Mouse (Mus musculus) midbrain, postnatal 0 days (tissue): ENCODE measurements around the gene Ranbp9. TPM values are rescaled to one million over a fixed set of nuclear protein-coding genes. Genes with fewer than 3 reads are reported as not detected.

ENCODE experiments used
- ATAC-seq: fragments of 200-750 bp; cut with Nextera tagmentation; 2 replicates; pipeline ENCODE4 v1.8.0; 2017; ENCODE audit warnings: moderate number of reproducible peaks, mild to moderate bottlenecking, moderate TSS enrichment, moderate library complexity; ENCODE audit not compliant: low FRiP score
- DNase-seq: peaks from one replicate; pipeline ENCODE4 v3.0.0-alpha.2; 2015; ENCODE audit warnings: low spot score
- H3K27ac ChIP-seq: fragments of 300-500 bp; sonication (generic); 2 replicates; pipeline ENCODE4 v1.5.1; 2014; ENCODE audit warnings: low read depth, mild to moderate bottlenecking, low read length, mixed read lengths
- H3K27me3 ChIP-seq: fragments of 300-500 bp; sonication (generic); 2 replicates; pipeline ENCODE4 v1.6.1; 2014; ENCODE audit warnings: low read length, control low read depth, mixed read lengths; ENCODE audit not compliant: insufficient read depth
- H3K36me3 ChIP-seq: fragments of 300-500 bp; sonication (generic); 2 replicates; pipeline ENCODE4 v1.6.1; 2014; ENCODE audit warnings: low read length, control low read depth, mixed read lengths; ENCODE audit not compliant: insufficient read depth
- H3K4me1 ChIP-seq: fragments of 300-500 bp; sonication (generic); 2 replicates; pipeline ENCODE4 v1.6.1; 2014; ENCODE audit warnings: mild to moderate bottlenecking, control low read depth, antibody characterized with exemption, low read length, mixed read lengths; ENCODE audit not compliant: insufficient read depth
- H3K4me2 ChIP-seq: fragments of 300-500 bp; sonication (generic); 2 replicates; pipeline ENCODE4 v1.6.1; 2014; ENCODE audit warnings: low read depth, mild to moderate bottlenecking, low read length, mixed read lengths; ENCODE audit not compliant: poor library complexity, severe bottlenecking
- H3K4me3 ChIP-seq: fragments of 300-500 bp; sonication (generic); 2 replicates; pipeline ENCODE4 v1.5.1; 2014; ENCODE audit warnings: low read depth, mild to moderate bottlenecking, low read length, moderate library complexity
- H3K9ac ChIP-seq: fragments of 300-500 bp; sonication (generic); replicated peaks from 2 replicates; pipeline ENCODE4 v1.6.1; 2014; ENCODE audit warnings: mild to moderate bottlenecking, low read length, moderate library complexity, mixed read lengths; ENCODE audit not compliant: poor library complexity, severe bottlenecking
- H3K9me3 ChIP-seq: fragments of 300-500 bp; sonication (generic); 2 replicates; pipeline ENCODE4 v1.6.1; 2016; ENCODE audit warnings: low read length, control low read depth
- CTCF ChIP-seq: IDR thresholded peaks from 2 replicates; pipeline ENCODE4 v1.5.1; 2016; ENCODE audit warnings: antibody characterized with exemption, mild to moderate bottlenecking
- WGBS: fragments of 180-500 bp; shearing (Covaris S2); extraction: QIAGEN DNeasy Blood & Tissue Kit; methylation state at CpG from one replicate; pipeline ENCODE4 v1.1.7; 2014; 5-methylcytosine and 5-hydroxymethylcytosine counted together
- polyA plus RNA-seq: library from polyadenylated mRNA; unstranded; fragments of >200 nt; fragmentation: Nextera tagmentation; extraction: Ambion mirVana; gene quantifications from 2 replicates; pipeline ENCODE4 v1.2.1, GENCODE M21; 2015
- total RNA-seq: library from RNA; depleted of rRNA; stranded (reverse); fragments of >200 nt; gene quantifications from 2 replicates; pipeline ENCODE4 v1.2.3, GENCODE M21; 2014

Gene Ranbp9
- total and polyA plus RNA-seq, 2 experiments from 2014 or later: 11.7 to 43.7 TPM

DNA sequence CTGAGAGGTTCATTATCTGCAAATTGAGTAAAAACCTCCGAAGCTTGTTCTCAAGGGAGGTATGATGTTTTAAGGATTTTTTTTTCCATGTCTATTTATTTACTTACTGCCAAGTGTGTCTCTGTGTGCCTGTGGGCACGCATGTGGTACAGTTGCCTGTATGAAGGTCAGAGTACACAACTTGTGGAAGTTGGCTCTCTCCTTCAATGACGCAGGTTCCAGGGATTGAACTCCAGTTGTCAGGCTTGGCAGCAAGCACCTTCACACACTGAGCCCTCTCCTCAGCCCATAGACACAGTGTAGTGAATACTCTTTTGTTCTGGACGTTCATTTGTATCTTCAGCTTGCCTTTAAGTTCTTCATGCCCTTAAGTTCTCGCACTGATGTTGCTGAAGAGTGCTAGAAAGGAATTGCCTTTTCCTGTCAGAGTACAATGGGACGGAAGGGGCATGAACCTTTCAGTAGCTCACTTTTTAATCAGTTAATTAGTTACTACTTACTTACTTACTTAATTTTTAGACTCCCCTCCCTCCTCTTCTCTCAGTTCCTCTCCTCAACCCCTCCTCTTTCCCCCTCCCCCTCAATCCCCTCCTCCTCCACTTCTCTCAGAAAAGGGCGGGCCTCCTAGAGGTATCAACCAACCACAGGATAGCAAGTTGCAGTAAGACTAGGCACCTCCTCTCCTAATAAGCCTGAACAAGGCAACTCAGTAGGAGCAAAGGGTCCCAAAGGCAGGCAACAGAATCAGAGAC, 18.8 kb upstream of the Ranbp9 start:
- no peaks in the 10 kb centered on the region for H3K4me1 ChIP-seq
- no peaks in the 10 kb centered on the region for H3K9me3 ChIP-seq
- DNase-seq (no peak), ATAC-seq (no peak)
- no peak overlapping the region for H3K4me3 ChIP-seq
- TF ChIP-seq CTCF: no peak
- H3K4me2 ChIP-seq: no peak overlapping the region
- H3K9ac ChIP-seq: no peak overlapping the region
- no peaks in the 10 kb centered on the region for H3K36me3 ChIP-seq
- 75% methylated on average over 7 of the region's 7 CpGs for WGBS
- no peaks in the 10 kb centered on the region for H3K27me3 ChIP-seq
- no peak overlapping the region for H3K27ac ChIP-seq

DNA sequence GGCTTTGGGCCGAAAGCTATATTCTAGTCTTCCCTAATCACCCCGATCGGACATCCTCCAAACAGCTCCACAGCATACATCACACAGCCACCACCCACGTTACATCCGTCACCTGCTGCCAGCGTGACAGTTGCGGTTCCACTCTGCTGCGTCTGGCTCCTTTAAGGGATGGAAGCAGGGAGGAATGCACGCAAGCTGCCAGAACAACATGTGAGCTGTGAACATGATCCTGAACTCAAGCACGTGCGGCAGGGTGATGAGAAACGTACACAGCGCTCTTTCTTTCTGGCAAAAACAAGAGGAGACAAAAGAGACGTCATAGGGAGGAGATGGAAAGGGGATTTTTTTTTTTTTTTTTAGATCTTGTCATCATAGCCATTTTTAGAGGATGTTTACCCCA, 17.8 kb upstream of the Ranbp9 start:
- Histone ChIP-seq H3K4me3 (no peak overlapping the region), H3K4me2 (no peak overlapping the region), H3K9me3 (no peaks in the 10 kb centered on the region), H3K27me3 (no peaks in the 10 kb centered on the region), H3K27ac (no peak overlapping the region), H3K4me1 (no peaks in the 10 kb centered on the region), H3K9ac (no peak overlapping the region), H3K36me3 (no peaks in the 10 kb centered on the region)
- no peak for TF ChIP-seq CTCF
- peak; percentile 39 for DNase-seq
- 66% methylated on average over 14 of the region's 14 CpGs for WGBS
- ATAC-seq: no peak

DNA sequence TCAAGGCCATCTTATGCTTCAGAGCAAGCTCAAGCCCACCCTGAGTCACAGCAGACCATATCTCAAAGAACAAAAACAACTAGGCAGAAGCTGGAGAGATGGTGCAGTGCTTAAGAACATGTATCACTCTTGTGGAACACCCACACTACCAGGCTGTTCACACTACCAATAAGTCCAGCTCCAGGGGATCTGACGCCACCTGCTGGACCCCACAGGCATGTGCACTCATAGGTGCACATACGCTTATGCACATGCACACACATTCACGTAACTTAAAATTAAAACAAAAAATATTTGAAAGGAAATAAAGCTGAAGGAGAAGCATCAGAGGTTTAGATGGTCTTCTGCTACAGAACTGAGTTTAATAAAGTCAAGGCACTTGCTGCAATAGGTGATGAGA, 16.7 kb upstream of the Ranbp9 start:
- H3K27ac ChIP-seq: no peak overlapping the region
- H3K4me1 ChIP-seq: no peaks in the 10 kb centered on the region
- no peak overlapping the region for H3K4me2 ChIP-seq
- DNase-seq (no peak), ATAC-seq (no peak)
- H3K9me3 ChIP-seq: no peaks in the 10 kb centered on the region
- peak; percentile 27; the same call in 1 of the 2 replicates for TF ChIP-seq CTCF
- H3K27me3 ChIP-seq: no peaks in the 10 kb centered on the region
- 95% methylated on average over 3 of the region's 3 CpGs for WGBS
- no peak overlapping the region for H3K4me3 ChIP-seq
- H3K9ac ChIP-seq: no peak overlapping the region
- H3K36me3 ChIP-seq: no peaks in the 10 kb centered on the region

DNA sequence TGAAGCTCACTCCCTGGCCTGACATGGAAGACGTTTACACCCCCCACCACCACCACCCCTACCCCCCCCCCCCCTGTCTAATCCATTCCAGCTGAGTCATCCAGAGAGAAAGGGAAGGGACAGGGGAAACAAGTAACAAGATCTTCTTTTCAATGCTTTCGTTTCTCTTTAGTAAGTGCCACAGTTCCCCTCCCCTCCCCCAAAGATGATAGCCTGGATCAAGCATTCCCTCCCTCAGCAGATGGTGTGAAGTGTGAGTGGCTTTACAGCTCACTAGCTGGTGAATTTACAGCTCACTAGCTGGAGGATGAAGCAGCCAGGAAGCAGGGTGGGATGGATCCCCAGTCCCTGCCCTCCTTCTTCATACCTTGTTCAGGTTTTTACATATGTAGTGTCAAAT, 15.6 kb upstream of the Ranbp9 start:
- H3K9ac ChIP-seq: no peak overlapping the region
- WGBS: 17% methylated on average over 2 of the region's 2 CpGs
- no peak for DNase-seq

DNA sequence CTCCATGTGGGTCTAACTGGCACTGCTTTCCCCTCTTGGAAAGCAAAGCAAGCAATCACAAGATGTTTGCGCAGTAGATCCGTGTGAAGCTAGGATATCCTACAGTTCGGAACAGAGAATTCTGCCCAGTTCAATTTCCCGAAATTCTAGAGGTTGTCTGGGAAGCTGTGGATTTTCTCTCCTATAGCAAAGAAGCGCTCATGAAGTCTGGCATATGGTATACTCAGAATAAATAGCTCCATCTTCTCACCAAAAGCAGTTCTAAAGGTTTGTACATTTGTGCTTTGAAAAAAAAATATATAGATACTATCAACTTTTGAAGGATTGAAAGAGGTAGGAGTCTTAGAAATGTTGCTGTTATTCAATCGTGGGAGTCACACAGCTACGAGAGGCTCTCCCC, 14.6 kb upstream of the Ranbp9 start:
- no peaks in the 10 kb centered on the region for H3K9me3 ChIP-seq
- H3K36me3 ChIP-seq: no peaks in the 10 kb centered on the region
- TF ChIP-seq CTCF: no peak
- H3K27me3 ChIP-seq: no peaks in the 10 kb centered on the region
- no peak overlapping the region for H3K4me3 ChIP-seq
- ATAC-seq (no peak), DNase-seq (no peak)
- H3K4me2 ChIP-seq: no peak overlapping the region
- no peak overlapping the region for H3K9ac ChIP-seq
- H3K27ac ChIP-seq: no peak overlapping the region
- H3K4me1 ChIP-seq: no peaks in the 10 kb centered on the region
- WGBS: 93% methylated on average over 7 of the region's 7 CpGs

More for the DNA sequence above, 15.6 kb upstream of the Ranbp9 start:
- no peak overlapping the region for H3K4me3 ChIP-seq
- no peaks in the 10 kb centered on the region for H3K9me3 ChIP-seq
- no peak for ATAC-seq
- no peak overlapping the region for H3K4me2 ChIP-seq
- no peaks in the 10 kb centered on the region for H3K27me3 ChIP-seq
- H3K4me1 ChIP-seq: no peaks in the 10 kb centered on the region
- no peaks in the 10 kb centered on the region for H3K36me3 ChIP-seq
- no peak overlapping the region for H3K27ac ChIP-seq
- no peak for TF ChIP-seq CTCF

DNA sequence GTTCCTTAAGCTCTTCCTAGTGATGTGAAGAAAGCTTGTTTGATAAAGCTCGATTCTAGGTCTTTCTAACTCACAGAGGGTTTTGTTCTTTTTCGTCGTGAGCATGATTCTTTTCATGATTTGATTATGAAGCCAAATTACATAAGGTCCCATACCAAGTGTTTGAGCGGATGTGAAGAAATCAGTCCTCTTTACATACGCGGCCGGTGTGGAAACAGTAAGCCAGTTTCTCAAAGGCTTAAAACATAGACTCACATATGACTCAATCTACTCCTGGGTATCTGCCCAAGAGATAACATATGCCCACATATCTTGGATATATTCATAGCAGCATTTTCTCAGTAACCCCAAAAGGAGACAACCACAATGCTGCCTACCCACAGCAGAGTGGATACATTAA, 12.6 kb upstream of the Ranbp9 start:
- no peaks in the 10 kb centered on the region for H3K9me3 ChIP-seq
- 91% methylated on average over 7 of the region's 7 CpGs for WGBS
- TF ChIP-seq CTCF: no peak
- H3K4me1 ChIP-seq: no peaks in the 10 kb centered on the region
- H3K4me3 ChIP-seq: no peak overlapping the region
- no peaks in the 10 kb centered on the region for H3K27me3 ChIP-seq
- no peak overlapping the region for H3K4me2 ChIP-seq
- ATAC-seq: no peak
- H3K27ac ChIP-seq: no peak overlapping the region
- no peak for DNase-seq
- no peak overlapping the region for H3K9ac ChIP-seq
- no peaks in the 10 kb centered on the region for H3K36me3 ChIP-seq
